Mouse (Mus musculus) E14TG2a.4 (cell line): Measurements from ENCODE around the gene Mgat5b.

Experiments
- CTCF ChIP-seq: conservative IDR thresholded peaks from 2 replicates; pipeline ENCODE4 v1.5.1; 2014; ENCODE audit warnings: low read length
- NANOG ChIP-seq: IDR thresholded peaks from 2 replicates; pipeline ENCODE4 v1.6.1; 2014; ENCODE audit warnings: borderline replicate concordance, low read length, mixed read lengths
- POU5F1 ChIP-seq: IDR thresholded peaks from 2 replicates; pipeline ENCODE4 v1.6.1; 2014; ENCODE audit warnings: low read length, borderline replicate concordance

DNA sequence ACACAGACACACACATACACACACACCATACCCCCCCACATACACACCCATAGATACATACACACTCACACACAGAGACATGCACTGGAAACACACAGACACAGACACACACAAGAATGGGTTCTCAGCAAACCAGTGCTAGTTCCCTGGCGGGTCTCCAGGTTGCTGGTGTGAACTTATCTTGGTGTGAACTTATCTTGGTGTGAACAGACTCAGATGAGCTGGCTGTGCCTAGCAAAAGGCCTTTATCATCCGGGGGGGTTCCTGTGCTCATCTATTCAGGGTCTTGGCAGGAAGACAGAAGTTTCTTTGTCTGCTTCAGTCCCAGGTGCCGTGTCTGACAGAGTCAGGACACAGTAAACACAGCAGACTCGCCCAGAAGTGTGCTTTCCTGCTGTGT lies 25.7 kb downstream of the Mgat5b start:
- TF ChIP-seq CTCF (no peak), NANOG (no peak), POU5F1 (no peak)
